Mouse (Mus musculus): ENCODE measurements around the gene Gm10570. TPM values are rescaled to one million over a fixed set of nuclear protein-coding genes. Genes with fewer than 3 reads are reported as not detected.

The Gm10570 gene
- polyA plus RNA-seq, 1 experiment from 2014 or later = not detected

DNA sequence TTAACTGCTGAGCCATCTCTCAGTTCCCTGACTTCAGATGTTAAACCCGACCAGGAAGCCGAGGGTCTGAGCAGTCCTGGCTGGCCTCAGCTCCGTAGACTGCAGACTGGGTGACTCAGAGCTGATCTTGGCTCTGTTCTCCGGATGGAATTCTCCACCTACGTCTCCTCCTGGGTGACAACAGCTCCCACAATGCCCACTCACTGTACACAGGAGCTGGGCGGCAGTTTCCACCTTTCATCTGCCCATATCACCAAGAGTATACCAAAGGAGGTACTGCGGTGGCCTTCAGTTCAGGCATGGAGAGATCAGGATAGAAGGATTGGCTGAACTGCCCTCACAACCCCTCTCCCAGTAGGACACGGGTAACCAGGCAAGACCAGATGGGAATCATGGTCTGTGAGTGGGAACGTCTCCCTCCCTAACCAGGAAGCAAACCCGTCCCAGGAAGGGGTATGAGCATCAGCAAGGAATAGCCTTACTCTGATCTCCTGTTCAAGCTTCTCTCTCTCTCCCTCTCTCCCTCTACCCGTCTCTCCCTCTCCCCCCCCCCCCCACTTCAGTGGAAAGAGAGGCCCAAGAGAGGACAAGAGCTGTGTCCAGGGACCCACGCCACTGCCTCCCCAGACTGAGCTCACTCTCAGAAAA lies 34.7 kb downstream of the Gm10570 start:
- 18% methylated on average over 11 of the region's 12 CpGs for WGBS
- peak overlapping the region; percentile 57 for H3K9ac ChIP-seq (replicated peaks; ENCODE audit: low read depth, low read length)
- H3K27me3 ChIP-seq (ENCODE audit: control insufficient read depth, insufficient read depth, low read length) = 0 out of 2 replicates have a peak, but pooled peaks cover 2% of the 10 kb centered on the region

DNA sequence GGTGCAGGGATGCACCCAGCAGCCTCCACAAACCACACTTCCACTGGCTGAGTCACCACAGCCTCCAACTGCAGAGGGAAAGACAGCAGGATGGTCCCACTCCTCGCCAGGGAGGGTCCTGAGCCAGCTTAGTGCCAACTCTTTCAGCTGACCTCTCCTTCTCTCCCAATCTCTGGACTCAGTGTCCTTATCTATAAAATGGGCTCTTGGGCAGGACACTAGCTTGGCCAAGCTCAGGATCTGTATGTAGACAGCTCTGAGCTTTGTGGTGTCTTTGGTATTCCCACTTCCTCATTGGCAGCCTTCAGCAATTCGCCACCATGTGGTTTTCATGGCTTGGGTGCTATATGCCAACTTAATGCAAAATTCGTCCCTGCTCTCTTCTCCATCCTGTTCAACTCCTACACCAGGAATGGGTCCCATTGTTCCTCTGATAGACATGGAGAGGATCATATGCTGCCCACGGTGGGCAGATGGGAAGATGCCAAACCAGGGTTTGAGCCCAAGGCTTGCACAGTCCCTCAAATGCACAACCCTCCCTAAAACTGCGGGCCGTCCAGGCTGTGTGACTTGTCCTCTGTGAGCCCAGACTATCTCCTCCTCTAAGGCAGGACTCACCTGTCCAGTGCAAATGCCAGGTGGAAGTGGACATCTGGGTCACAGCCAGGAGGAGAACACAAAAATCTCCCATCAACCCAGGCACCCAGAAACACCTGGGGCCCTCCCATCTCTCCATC lies 37.7 kb downstream of the Gm10570 start:
- H3K27ac ChIP-seq (ENCODE audit: low read length) = no peak overlapping the region
- H3K4me2 ChIP-seq (replicated peaks; ENCODE audit: low read depth, low read length) = no peak overlapping the region
- no peak overlapping the region for H3K9ac ChIP-seq (replicated peaks; ENCODE audit: low read depth, low read length)
- H3K4me1 ChIP-seq (ENCODE audit: control insufficient read depth, insufficient read depth, low read length) = peaks cover 21% of the 10 kb centered on the region
- no peaks in the 10 kb centered on the region for H3K9me3 ChIP-seq (ENCODE audit: control insufficient read depth, low read depth, low read length)
- 86% methylated on average over 6 of the region's 6 CpGs for WGBS
- no peak for ATAC-seq (ENCODE audit: insufficient number of reproducible peaks, insufficient read depth, low FRiP score, low read depth)
- no peaks in the 10 kb centered on the region for H3K36me3 ChIP-seq (ENCODE audit: control insufficient read depth, insufficient read depth, low read length)
- H3K27me3 ChIP-seq (ENCODE audit: control insufficient read depth, insufficient read depth, low read length) = no peaks in the 10 kb centered on the region
- H3K4me3 ChIP-seq (ENCODE audit: low read depth, low read length) = no peak overlapping the region

More for the DNA sequence above, 34.7 kb downstream of the Gm10570 start:
- Histone ChIP-seq H3K4me1 (ENCODE audit: control insufficient read depth, insufficient read depth, low read length) (peaks cover 11% of the 10 kb centered on the region; the same call in 1 of the 2 replicates), H3K4me3 (ENCODE audit: low read depth, low read length) (peak overlapping the region; percentile 56), H3K4me2 (replicated peaks; ENCODE audit: low read depth, low read length) (peak overlapping the region; percentile 85), H3K36me3 (ENCODE audit: control insufficient read depth, insufficient read depth, low read length) (no peaks in the 10 kb centered on the region), H3K27ac (ENCODE audit: low read length) (0 out of 2 replicates have a peak overlapping the region, but pooled peaks have one; percentile 11), H3K9me3 (ENCODE audit: control insufficient read depth, low read depth, low read length) (no peaks in the 10 kb centered on the region)
- peak; percentile 53; the same call in 1 of the 2 replicates for ATAC-seq (ENCODE audit: insufficient number of reproducible peaks, insufficient read depth, low FRiP score, low read depth)

DNA sequence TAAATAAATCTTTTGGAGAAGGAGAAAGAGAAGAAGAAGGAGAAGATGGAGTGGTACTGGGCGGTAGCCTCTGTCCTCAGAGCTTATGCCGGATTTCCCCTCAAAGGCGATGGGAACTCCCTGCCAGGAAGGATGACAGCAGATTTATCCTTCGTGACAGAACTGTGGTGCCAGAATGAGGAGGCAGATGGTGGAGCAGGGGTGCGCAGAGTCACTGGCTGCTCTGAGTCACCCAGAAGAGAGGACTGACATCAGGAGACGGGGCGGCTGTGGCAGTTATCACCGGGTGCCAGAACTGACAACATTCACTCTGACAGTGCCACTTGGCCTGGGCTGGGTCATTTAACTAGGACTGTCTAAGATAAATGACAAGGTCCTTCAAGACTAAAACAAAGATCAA lies 38.4 kb downstream of the Gm10570 start:
- H3K27me3 ChIP-seq (ENCODE audit: control insufficient read depth, insufficient read depth, low read length) = no peaks in the 10 kb centered on the region
- no peaks in the 10 kb centered on the region for H3K9me3 ChIP-seq (ENCODE audit: control insufficient read depth, low read depth, low read length)
- no peaks in the 10 kb centered on the region for H3K36me3 ChIP-seq (ENCODE audit: control insufficient read depth, insufficient read depth, low read length)
- H3K27ac ChIP-seq (ENCODE audit: low read length) = no peak overlapping the region
- H3K4me2 ChIP-seq (replicated peaks; ENCODE audit: low read depth, low read length) = no peak overlapping the region
- H3K4me1 ChIP-seq (ENCODE audit: control insufficient read depth, insufficient read depth, low read length) = peaks cover 21% of the 10 kb centered on the region
- ATAC-seq (ENCODE audit: insufficient number of reproducible peaks, insufficient read depth, low FRiP score, low read depth) = no peak
- no peak overlapping the region for H3K9ac ChIP-seq (replicated peaks; ENCODE audit: low read depth, low read length)
- no peak overlapping the region for H3K4me3 ChIP-seq (ENCODE audit: low read depth, low read length)
- WGBS = 84% methylated on average over 8 of the region's 8 CpGs

DNA sequence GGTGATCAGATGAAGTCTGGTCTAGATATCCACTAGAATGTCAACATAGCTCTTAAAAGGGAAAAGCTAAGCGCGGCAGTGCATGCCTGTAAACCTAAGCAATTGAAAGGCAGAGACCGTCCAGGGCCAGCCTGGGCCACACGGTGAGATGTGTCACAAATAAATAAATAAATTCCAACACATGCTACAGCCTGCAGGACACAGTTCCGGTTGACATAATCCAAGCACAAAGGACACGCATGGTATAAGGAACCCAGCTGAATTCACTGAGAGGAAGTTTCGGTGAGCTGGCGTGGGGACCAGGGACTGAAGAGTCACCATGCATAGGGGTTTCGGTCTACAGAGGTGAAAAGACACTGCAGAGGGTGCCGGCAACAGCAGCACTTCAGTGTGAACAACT lies 39.7 kb downstream of the Gm10570 start:
- no peak overlapping the region for H3K27ac ChIP-seq (ENCODE audit: low read length)
- H3K27me3 ChIP-seq (ENCODE audit: control insufficient read depth, insufficient read depth, low read length) = no peaks in the 10 kb centered on the region
- no peak overlapping the region for H3K4me3 ChIP-seq (ENCODE audit: low read depth, low read length)
- no peaks in the 10 kb centered on the region for H3K9me3 ChIP-seq (ENCODE audit: control insufficient read depth, low read depth, low read length)
- ATAC-seq (ENCODE audit: insufficient number of reproducible peaks, insufficient read depth, low FRiP score, low read depth) = no peak
- H3K4me2 ChIP-seq (replicated peaks; ENCODE audit: low read depth, low read length) = no peak overlapping the region
- no peak overlapping the region for H3K9ac ChIP-seq (replicated peaks; ENCODE audit: low read depth, low read length)
- peaks cover 13% of the 10 kb centered on the region for H3K4me1 ChIP-seq (ENCODE audit: control insufficient read depth, insufficient read depth, low read length)
- H3K36me3 ChIP-seq (ENCODE audit: control insufficient read depth, insufficient read depth, low read length) = no peaks in the 10 kb centered on the region
- WGBS = 83% methylated on average over 10 of the region's 10 CpGs

DNA sequence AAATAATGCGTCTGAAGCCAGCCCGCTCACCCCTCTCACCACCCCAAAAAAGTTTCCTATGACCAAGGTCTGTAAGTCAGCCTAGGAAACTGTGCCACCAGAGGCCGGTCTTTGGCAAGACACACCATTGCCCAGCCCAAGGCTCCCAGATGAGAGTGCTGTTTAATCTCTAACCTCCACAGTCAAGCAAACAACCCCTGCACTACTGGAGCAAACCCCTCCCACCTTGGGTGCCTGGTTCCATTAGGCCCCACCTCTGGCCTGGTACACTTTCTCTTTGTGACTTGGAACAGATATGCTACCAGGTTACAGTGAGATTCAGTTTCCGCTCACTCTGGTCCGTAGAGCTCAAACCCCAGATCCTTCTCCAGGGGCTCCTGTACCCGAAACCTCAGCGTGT lies 41.4 kb downstream of the Gm10570 start:
- 66% methylated on average over 7 of the region's 7 CpGs for WGBS
- Histone ChIP-seq H3K27ac (ENCODE audit: low read length) (peak overlapping the region; percentile 62; the same call in 1 of the 2 replicates), H3K9ac (replicated peaks; ENCODE audit: low read depth, low read length) (no peak overlapping the region), H3K36me3 (ENCODE audit: control insufficient read depth, insufficient read depth, low read length) (no peaks in the 10 kb centered on the region), H3K4me1 (ENCODE audit: control insufficient read depth, insufficient read depth, low read length) (peaks cover 10% of the 10 kb centered on the region), H3K4me3 (ENCODE audit: low read depth, low read length) (no peak overlapping the region), H3K4me2 (replicated peaks; ENCODE audit: low read depth, low read length) (peak overlapping the region; percentile 25), H3K27me3 (ENCODE audit: control insufficient read depth, insufficient read depth, low read length) (no peaks in the 10 kb centered on the region), H3K9me3 (ENCODE audit: control insufficient read depth, low read depth, low read length) (no peaks in the 10 kb centered on the region)
- peak; percentile 76; the same call in 1 of the 2 replicates for ATAC-seq (ENCODE audit: insufficient number of reproducible peaks, insufficient read depth, low FRiP score, low read depth)

DNA sequence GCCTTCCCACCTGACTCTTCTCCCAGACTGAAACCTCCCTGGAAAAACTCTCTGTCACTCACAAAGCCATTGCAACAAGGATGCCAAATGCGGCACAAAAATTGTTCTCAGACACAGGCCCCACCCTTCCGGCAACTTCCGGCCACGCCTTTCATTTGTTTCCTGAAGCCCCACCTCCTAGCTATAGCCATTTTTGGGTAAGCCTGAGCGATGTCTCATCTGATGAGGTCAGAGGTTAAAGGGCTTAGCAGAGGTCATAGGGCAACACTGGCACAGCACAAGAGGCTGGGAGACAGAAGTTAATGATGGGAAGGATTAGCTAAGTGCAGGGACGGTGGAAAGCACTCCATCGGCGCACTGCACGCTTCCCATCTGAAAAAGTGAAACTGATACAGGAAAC lies 41.9 kb downstream of the Gm10570 start:
- H3K9ac ChIP-seq (replicated peaks; ENCODE audit: low read depth, low read length) = no peak overlapping the region
- peak overlapping the region; percentile 25 for H3K4me2 ChIP-seq (replicated peaks; ENCODE audit: low read depth, low read length)
- no peak overlapping the region for H3K4me3 ChIP-seq (ENCODE audit: low read depth, low read length)
- H3K27ac ChIP-seq (ENCODE audit: low read length) = no peak overlapping the region
- H3K27me3 ChIP-seq (ENCODE audit: control insufficient read depth, insufficient read depth, low read length) = no peaks in the 10 kb centered on the region
- H3K36me3 ChIP-seq (ENCODE audit: control insufficient read depth, insufficient read depth, low read length) = no peaks in the 10 kb centered on the region
- H3K4me1 ChIP-seq (ENCODE audit: control insufficient read depth, insufficient read depth, low read length) = peaks cover 10% of the 10 kb centered on the region
- H3K9me3 ChIP-seq (ENCODE audit: control insufficient read depth, low read depth, low read length) = no peaks in the 10 kb centered on the region
- no peak for ATAC-seq (ENCODE audit: insufficient number of reproducible peaks, insufficient read depth, low FRiP score, low read depth)
- WGBS = 40% methylated on average over 9 of the region's 9 CpGs

DNA sequence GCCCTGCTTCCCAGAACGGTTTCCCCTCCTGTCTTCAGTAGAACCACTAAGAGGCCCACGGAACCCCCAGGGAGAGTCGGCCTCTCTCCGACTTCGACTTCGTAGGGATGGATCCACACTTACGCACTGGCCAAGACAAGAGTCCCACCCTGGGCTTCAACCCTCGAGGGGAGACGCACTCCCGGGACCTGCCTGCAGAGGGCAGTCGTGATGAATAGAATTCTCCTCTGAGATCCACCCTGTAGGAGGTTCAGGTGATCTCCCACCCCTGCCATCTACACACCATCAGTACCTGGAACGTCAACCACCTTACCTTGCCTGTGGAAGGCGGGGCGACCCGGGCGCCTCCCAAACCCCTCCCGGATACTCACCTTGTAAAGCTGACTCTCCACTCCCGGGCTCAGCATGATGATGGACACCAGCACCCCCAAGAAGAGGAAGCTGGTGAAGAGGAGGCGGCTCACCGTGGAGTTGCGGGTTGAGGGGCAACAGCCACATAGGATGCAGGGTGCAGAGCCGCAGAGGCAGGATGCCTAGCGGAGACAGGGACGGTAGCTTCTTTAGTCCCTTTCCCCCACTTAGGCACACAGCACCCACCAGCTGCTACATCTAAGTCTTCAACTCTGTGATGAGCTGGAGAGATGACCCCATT lies 43.6 kb downstream of the Gm10570 start:
- no peak overlapping the region for H3K4me2 ChIP-seq (replicated peaks; ENCODE audit: low read depth, low read length)
- H3K36me3 ChIP-seq (ENCODE audit: control insufficient read depth, insufficient read depth, low read length) = no peaks in the 10 kb centered on the region
- H3K4me1 ChIP-seq (ENCODE audit: control insufficient read depth, insufficient read depth, low read length) = peaks cover 10% of the 10 kb centered on the region
- H3K27ac ChIP-seq (ENCODE audit: low read length) = no peak overlapping the region
- no peak overlapping the region for H3K4me3 ChIP-seq (ENCODE audit: low read depth, low read length)
- H3K9ac ChIP-seq (replicated peaks; ENCODE audit: low read depth, low read length) = no peak overlapping the region
- 24% methylated on average over 24 of the region's 24 CpGs for WGBS
- no peaks in the 10 kb centered on the region for H3K9me3 ChIP-seq (ENCODE audit: control insufficient read depth, low read depth, low read length)
- ATAC-seq (ENCODE audit: insufficient number of reproducible peaks, insufficient read depth, low FRiP score, low read depth) = no peak
- H3K27me3 ChIP-seq (ENCODE audit: control insufficient read depth, insufficient read depth, low read length) = no peaks in the 10 kb centered on the region

DNA sequence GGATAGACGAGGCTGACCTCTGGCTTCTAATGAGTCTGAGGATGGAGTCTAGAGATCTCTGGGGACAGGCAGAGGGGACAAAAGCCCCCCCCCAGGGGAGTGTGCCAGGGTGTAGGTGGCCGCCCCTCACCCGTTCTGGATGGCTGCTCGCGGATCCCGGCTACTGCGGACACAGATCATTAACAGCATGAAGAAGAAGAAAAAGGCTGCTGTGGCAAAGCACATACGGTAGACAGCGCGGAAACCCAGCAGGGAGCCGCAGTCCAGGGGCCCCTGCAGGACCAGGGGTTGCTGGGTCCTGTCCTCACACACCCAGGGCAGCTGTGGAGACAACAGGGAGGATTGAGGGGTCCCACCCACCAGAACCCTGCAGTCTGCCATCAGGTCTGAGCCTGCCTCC lies 44.3 kb downstream of the Gm10570 start:
- Histone ChIP-seq H3K4me2 (replicated peaks; ENCODE audit: low read depth, low read length) (no peak overlapping the region), H3K4me1 (ENCODE audit: control insufficient read depth, insufficient read depth, low read length) (peaks cover 10% of the 10 kb centered on the region), H3K9me3 (ENCODE audit: control insufficient read depth, low read depth, low read length) (no peaks in the 10 kb centered on the region), H3K4me3 (ENCODE audit: low read depth, low read length) (no peak overlapping the region), H3K27ac (ENCODE audit: low read length) (no peak overlapping the region), H3K36me3 (ENCODE audit: control insufficient read depth, insufficient read depth, low read length) (no peaks in the 10 kb centered on the region), H3K27me3 (ENCODE audit: control insufficient read depth, insufficient read depth, low read length) (no peaks in the 10 kb centered on the region), H3K9ac (replicated peaks; ENCODE audit: low read depth, low read length) (no peak overlapping the region)
- ATAC-seq (ENCODE audit: insufficient number of reproducible peaks, insufficient read depth, low FRiP score, low read depth) = no peak
- WGBS = 42% methylated on average over 11 of the region's 11 CpGs
